In the genomic region with DNA sequence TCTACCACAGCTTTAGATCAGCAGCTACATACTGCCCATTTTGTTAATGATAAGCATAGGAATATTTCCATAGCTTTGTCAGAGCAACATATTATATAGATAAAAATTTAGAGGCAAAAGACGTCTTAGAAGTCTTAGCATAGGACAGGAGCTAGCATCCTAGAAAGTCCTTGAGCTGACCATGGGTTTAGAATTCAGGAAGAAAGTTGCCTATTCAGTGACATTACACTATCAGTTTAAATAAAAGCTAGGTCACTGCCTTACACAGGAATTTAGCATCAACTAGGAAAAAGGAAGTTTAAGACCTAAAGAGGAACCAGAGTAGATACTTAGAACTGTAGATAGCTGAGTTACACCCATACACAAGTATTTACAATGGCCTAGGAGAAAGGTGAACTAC, we compare ENCODE assay signal across 32 mouse cellular contexts. TPM values are rescaled to one million over a fixed set of nuclear protein-coding genes. Genes with fewer than 3 reads are reported as not detected.
"Had no signal": no experiment of that assay in that cellular context is flagged by ENCODE, and none has a peak within 500 bp of the region (broad histone marks: within the 10 kb centered on the region; RNA-seq: fewer than 3 reads in every experiment).

No protein-coding gene starts in this region.

RNA-seq across cellular contexts. Expression of a gene that starts 9.5 kb away (rescaled TPM):
- total RNA-seq: common myeloid progenitor, adult 5-6 weeks; forebrain, postnatal 0 days; gastrocnemius, adult 18-20 months; gastrocnemius, adult 2 months; gastrocnemius, adult 8-10 months; gastrocnemius, postnatal 10 days; gastrocnemius, postnatal 14 days; gastrocnemius, postnatal 25 days; gastrocnemius, postnatal 36 days; gastrocnemius, postnatal 4 days; granulocyte monocyte progenitor cell, adult 5-6 weeks; heart, adult 18-20 months; heart, adult 2 months; heart, adult 8-10 months had no signal
- polyA plus RNA-seq: cortical plate, adult 2 months; embryonic facial prominence, embryonic 10.5 days; embryonic facial prominence, embryonic 11.5 days; embryonic facial prominence, embryonic 12.5 days; embryonic facial prominence, embryonic 13.5 days; embryonic facial prominence, embryonic 14.5 days; embryonic facial prominence, embryonic 15.5 days; erythroblast, embryonic 14.5 days; forebrain, embryonic 10.5 days; forebrain, embryonic 11.5 days; forebrain, embryonic 12.5 days; forebrain, embryonic 13.5 days; forebrain, embryonic 14.5 days; forebrain, embryonic 15.5 days; forebrain, embryonic 16.5 days; forebrain, postnatal 0 days; frontal cortex, adult 2 months; gonadal fat pad, adult 2 months; heart, adult 2 months; heart, embryonic 10.5 days had no signal

RNA-seq across cellular contexts. Expression of a gene that starts 12.1 kb away (rescaled TPM):
- total RNA-seq: common myeloid progenitor, adult 5-6 weeks; forebrain, postnatal 0 days; gastrocnemius, adult 18-20 months; gastrocnemius, adult 8-10 months; gastrocnemius, postnatal 10 days; gastrocnemius, postnatal 14 days; gastrocnemius, postnatal 25 days; gastrocnemius, postnatal 36 days; gastrocnemius, postnatal 4 days; granulocyte monocyte progenitor cell, adult 5-6 weeks; heart, adult 18-20 months; heart, adult 2 months; heart, adult 8-10 months had no signal
- polyA plus RNA-seq: cortical plate, adult 2 months; embryonic facial prominence, embryonic 10.5 days; embryonic facial prominence, embryonic 11.5 days; embryonic facial prominence, embryonic 12.5 days; embryonic facial prominence, embryonic 13.5 days; embryonic facial prominence, embryonic 14.5 days; embryonic facial prominence, embryonic 15.5 days; erythroblast, embryonic 14.5 days; forebrain, embryonic 10.5 days; forebrain, embryonic 11.5 days; forebrain, embryonic 12.5 days; forebrain, embryonic 13.5 days; forebrain, embryonic 14.5 days; forebrain, embryonic 15.5 days; forebrain, embryonic 16.5 days; forebrain, postnatal 0 days; gonadal fat pad, adult 2 months; heart, adult 2 months; heart, embryonic 10.5 days had no signal

RNA-seq across cellular contexts. Expression of a gene that starts 35.8 kb away (rescaled TPM):
- total RNA-seq: common myeloid progenitor, adult 5-6 weeks; forebrain, postnatal 0 days; gastrocnemius, adult 18-20 months; gastrocnemius, adult 2 months; gastrocnemius, adult 8-10 months; gastrocnemius, postnatal 10 days; gastrocnemius, postnatal 14 days; gastrocnemius, postnatal 25 days; gastrocnemius, postnatal 36 days; gastrocnemius, postnatal 4 days; granulocyte monocyte progenitor cell, adult 5-6 weeks; heart, adult 18-20 months; heart, adult 2 months; heart, adult 8-10 months had no signal
- polyA plus RNA-seq: cortical plate, adult 2 months; embryonic facial prominence, embryonic 10.5 days; embryonic facial prominence, embryonic 11.5 days; embryonic facial prominence, embryonic 12.5 days; embryonic facial prominence, embryonic 13.5 days; embryonic facial prominence, embryonic 14.5 days; embryonic facial prominence, embryonic 15.5 days; erythroblast, embryonic 14.5 days; forebrain, embryonic 10.5 days; forebrain, embryonic 11.5 days; forebrain, embryonic 12.5 days; forebrain, embryonic 13.5 days; forebrain, embryonic 14.5 days; forebrain, embryonic 15.5 days; forebrain, embryonic 16.5 days; forebrain, postnatal 0 days; frontal cortex, adult 2 months; gonadal fat pad, adult 2 months; heart, adult 2 months; heart, embryonic 10.5 days had no signal

RNA-seq across cellular contexts. Expression of a gene that starts 44.4 kb away (rescaled TPM):
- total RNA-seq: common myeloid progenitor, adult 5-6 weeks; forebrain, postnatal 0 days; gastrocnemius, adult 18-20 months; gastrocnemius, adult 2 months; gastrocnemius, adult 8-10 months; gastrocnemius, postnatal 10 days; gastrocnemius, postnatal 14 days; gastrocnemius, postnatal 25 days; gastrocnemius, postnatal 36 days; gastrocnemius, postnatal 4 days; granulocyte monocyte progenitor cell, adult 5-6 weeks; heart, adult 18-20 months; heart, adult 2 months; heart, adult 8-10 months had no signal
- polyA plus RNA-seq: cortical plate, adult 2 months; embryonic facial prominence, embryonic 10.5 days; embryonic facial prominence, embryonic 11.5 days; embryonic facial prominence, embryonic 12.5 days; embryonic facial prominence, embryonic 13.5 days; embryonic facial prominence, embryonic 14.5 days; embryonic facial prominence, embryonic 15.5 days; forebrain, embryonic 10.5 days; forebrain, embryonic 11.5 days; forebrain, embryonic 12.5 days; forebrain, embryonic 13.5 days; forebrain, embryonic 14.5 days; forebrain, embryonic 15.5 days; forebrain, embryonic 16.5 days; forebrain, postnatal 0 days; gonadal fat pad, adult 2 months; heart, adult 2 months; heart, embryonic 10.5 days had no signal
